Mouse (Mus musculus) layer of hippocampus, postnatal 25 days (tissue): ENCODE results near the gene Idh3a. TPM values are rescaled to one million over a fixed set of nuclear protein-coding genes. Genes with fewer than 3 reads are reported as not detected.

Source experiments
- DNase-seq, 2 experiments: peaks; one replicate each; pipeline ENCODE4 v3.0.0; 2022; ENCODE audit warnings: mixed read lengths in 2 of 2, low spot score in 1 of 2; ENCODE audit errors: extremely low spot score in 1 of 2
- total RNA-seq, 2 experiments: library from RNA; stranded (reverse); gene quantifications; 2 replicates each; pipeline ENCODE4 v1.2.3; 2021

The Idh3a gene
- total RNA-seq, 2 experiments from 2014 or later = 176 to 189 TPM

- DNase-seq = no peak
Observed at GRCm38 (mm10) chr9:54642556-54642955, 56.4 kb downstream of the Idh3a start.

GRCm38 (mm10) chr9:54643179-54643578 is 57.0 kb downstream of the Idh3a start:
- no peak for DNase-seq

GRCm38 (mm10) chr9:54645530-54645929 is 59.4 kb downstream of the Idh3a start:
- DNase-seq = no peak

GRCm38 (mm10) chr9:54646252-54646651 is 60.1 kb downstream of the Idh3a start:
- DNase-seq = no peak

- no peak for DNase-seq
Observed at GRCm38 (mm10) chr9:54647456-54647855, 61.3 kb downstream of the Idh3a start.

GRCm38 (mm10) chr9:54649360-54649759 is 63.2 kb downstream of the Idh3a start:
- DNase-seq = no peak

GRCm38 (mm10) chr9:54652778-54653177 is 66.6 kb downstream of the Idh3a start:
- no peak for DNase-seq

Other genes with a start within 250 kb of the Idh3a start
- 100 to 1,000 TPM; 187 to 212 TPM for gene Dmxl2, start 84.7 kb upstream of the Idh3a start, total RNA-seq
- not detected for gene Sh2d7, start 47.4 kb upstream of the Idh3a start, total RNA-seq
- 10 to 100 TPM; 17.0 to 22.1 TPM for gene Cib2, start 26.1 kb upstream of the Idh3a start, total RNA-seq
- 100 to 1,000 TPM; 111 to 117 TPM for gene Acsbg1, start 75.5 kb downstream of the Idh3a start, total RNA-seq
- gene Dnaja4, start 112.5 kb downstream of the Idh3a start, total RNA-seq = 10 to 100 TPM; 39.9 to 46.0 TPM
- 10 to 100 TPM; 57.7 to 61.0 TPM for gene Wdr61, start 148.2 kb downstream of the Idh3a start, total RNA-seq
- 1 to 10 TPM; 1.3 to 1.7 TPM for gene Crabp1, start 178.4 kb downstream of the Idh3a start, total RNA-seq